Mouse (Mus musculus) right cerebral cortex, postnatal 14 days (tissue): ENCODE results near the gene Cfap44.

Source experiments
- DNase-seq: peaks from one replicate; pipeline ENCODE4 v3.0.0; 2022

Cfap44 gene

DNA sequence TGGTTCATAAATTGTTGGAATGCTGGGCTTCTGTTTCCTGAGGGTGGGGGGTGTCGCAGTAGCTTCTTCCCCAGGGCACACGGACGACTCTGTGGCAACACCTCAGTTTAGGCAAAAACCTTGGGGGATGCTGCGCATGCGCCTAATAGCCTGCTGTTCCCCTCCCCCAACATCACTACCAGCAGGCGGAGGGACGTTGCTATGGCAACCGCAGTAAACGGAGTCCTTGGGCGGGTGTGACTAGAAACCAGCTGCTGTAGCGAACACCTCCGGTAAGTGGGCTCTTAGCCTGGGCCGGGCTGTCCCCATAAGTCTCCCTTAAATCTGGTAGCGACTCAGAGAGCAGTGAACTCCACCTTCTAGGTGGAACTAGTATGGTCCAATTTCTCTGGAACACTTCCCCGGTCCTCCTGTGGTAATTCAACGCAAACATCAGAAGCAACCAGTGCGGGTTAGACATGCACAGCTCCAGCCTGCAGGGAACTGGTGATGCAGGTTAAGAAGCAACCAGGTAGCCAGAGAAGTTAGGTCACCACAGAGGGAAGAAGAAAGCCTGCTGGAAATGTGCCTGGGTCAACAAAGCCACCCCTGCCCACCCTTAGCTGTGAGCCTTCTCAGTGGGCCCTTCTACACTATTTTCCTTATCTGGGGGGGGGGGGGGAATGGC lies at the start of gene Cfap44:
Gene Cfap44, plus strand, starts transcription at position 220 of the 667 bp plus-strand sequence.
- peak; percentile 90 for DNase-seq

DNA sequence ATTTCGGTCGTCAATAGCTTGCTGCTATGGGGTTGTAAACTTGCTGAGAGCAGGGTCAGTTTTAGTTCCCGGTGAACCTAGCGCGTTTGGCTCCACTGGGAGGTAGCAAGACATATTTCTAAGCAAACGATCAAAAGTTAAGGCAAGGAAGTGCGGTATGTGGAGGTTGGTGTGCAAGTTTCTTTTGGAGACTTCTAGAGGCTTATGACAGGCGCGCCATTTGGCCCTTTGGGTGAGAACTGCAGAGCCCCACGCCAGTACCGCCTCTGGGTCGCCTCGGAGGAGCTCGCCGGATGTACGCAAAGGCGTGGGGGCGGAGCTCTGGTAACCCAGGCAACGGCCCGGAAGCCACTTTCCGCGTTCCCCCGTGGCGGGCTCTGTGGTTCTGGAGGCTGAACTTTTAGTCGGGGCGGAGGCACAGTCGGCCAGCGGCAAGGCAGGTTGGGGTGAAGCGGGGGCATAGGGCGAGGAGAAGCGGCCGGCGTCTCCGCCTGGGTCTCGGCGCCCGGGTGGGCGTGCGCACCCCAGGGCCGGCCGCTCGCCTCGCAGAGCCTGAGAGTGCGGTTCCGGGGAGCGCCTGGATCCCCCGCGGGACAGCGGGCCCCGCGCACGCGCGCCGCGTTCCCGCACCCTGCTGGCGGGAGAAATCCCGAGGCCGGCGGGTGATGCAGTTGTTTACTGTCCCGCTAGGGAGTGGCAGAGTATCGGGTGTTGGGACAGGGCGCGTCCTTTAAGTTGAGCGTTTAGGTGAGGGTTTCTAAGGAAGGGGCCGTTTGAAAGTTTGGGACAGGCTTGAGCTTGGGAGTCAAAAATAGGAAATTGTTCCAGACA lies 47.3 kb upstream of the Cfap44 start, which contains the start of gene Spice1:
Gene Spice1, plus strand, starts transcription at position 51 of the 831 bp plus-strand sequence.
- peak; percentile 97 for DNase-seq

DNA sequence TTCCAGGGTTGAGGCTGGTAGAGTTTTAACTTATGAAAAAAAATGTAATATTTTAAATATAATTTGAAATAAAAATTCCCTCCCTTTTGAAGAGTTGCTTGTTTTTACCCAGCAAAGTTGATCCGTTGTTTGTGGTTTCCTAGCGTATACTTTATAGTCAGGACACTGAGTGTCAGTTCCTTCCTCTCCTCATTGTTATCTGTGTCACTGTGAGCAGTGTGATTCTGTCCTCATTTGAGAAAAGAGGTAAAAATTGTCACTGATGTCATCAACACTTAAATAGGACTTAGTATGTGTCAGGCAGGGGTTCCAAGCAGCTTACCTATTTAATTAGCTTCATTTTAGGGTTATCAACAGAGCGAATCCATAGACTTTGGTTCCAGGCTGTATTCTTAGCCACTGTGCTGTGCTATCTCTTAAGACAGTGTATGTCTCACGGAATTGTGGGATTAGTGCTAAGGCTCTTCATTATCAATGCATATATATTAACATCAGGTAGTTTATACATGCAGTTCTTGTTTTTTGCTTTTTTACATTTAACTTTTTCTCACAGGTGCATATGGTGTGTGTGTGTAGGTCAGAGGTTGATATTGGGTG lies 44.7 kb upstream of the Cfap44 start:
- DNase-seq: no peak

DNA sequence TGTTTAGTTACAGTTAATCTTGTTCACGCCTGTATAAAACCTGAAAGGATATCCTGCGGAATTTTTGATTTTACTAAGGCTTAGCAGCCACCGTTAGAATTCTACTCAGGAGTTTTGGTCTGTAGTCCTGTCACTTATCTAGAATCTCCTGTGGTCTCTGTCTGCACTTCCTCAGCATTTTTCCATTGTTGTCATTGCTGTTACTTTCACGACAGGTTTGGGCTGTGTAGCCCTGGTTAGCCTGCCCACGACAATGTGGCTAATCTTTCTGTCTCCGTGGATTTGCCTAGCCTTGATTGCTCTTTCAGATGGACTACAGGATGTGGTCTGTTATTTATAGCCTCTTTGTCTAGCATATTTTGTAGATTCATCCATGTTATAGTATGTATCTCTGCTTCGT lies 38.3 kb upstream of the Cfap44 start:
- DNase-seq: no peak

DNA sequence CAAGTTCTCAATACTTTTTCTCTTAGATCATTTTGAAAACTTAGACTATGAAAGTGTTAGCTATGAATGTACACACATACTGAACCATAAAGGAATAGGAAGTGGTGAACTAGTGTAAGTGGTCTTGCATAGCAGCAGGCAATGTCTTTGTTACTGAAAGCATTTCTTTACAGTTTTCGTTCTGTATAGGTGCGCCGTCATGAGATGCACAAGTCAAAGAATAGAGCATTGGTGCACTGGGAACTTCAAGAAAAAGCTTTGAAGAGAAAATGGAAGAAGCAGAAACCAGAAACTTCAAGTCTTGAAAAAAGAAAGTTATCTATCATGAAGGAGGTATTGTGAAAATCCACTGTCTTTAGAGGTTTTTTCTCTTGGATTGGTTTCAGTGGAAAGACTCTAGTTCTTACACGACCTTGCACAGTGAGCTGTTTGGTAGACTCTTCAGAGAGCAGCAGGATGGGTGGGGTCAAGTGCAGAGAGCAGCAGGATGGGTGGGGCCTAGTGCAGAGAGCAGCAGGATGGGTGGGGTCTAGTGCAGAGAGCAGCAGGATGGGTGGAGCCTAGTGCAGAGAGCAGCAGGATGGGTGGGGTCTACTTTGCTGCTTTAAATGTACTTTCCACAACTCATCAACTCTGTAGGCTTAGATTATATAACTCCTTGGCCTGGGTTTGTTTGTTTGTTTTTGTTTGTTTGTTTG lies 36.9 kb upstream of the Cfap44 start:
- DNase-seq: no peak

DNA sequence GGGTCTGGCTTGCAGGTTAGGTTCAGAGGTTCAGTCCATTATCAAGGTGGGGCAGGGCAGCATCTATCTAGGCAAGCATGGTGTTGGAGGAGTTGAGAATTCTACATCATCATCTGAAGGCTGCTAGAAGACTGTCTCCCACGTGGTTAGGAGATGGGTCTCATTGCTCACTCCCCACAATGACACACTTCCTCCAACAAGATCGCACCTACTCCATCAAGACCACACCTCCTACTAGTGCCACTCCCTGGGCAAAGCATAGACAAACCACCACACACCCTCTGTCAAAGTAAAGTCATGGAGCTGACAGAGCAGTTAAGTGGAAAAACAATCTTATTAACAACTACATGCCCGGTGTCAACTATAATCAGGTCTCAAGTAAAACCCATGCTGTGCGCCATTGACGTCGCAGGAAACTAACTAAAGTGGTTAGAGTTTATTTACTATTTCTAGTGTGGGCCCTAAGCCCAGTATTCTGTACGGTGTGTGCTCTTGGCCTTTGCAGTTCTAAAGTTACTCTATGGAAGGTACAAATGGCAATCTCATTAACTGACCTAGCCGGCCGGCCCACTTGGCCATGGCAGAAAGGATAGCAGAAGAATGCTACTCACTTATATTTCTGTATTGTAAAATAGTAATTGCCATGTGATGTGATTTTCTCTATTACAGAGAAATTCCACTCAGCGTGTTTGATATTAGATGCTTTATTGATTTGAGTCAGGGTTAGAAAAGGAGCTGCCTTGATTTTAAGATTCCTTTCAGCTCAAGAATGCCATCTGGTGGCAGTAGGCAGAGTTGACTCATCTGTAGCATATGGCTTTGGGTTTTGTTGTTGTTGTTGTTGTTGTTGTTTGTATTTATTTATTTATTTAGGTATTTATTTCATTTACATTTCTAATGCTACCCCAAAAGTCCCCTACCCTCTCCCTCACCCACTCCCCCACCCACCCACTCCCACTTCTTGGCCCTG lies 32.4 kb upstream of the Cfap44 start:
- no peak for DNase-seq

DNA sequence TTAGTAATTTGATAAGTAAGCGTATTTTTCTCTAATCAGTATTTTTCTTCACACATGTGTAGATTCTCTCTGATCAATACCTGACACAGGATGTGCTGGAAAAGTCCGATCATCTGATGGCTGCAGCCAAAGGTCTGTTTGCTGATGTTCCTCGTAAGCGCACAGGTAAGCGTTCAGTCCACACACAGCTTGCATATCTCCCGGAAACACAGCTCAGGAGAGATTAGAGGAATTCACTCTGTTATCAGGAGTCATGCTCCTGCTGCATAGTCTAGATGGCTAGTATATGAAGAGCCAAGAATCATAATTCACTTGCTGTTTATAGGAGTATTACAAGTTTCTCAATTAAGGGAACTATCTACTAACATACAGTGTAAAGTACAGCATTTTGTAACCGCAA lies 29.1 kb upstream of the Cfap44 start:
- no peak for DNase-seq

DNA sequence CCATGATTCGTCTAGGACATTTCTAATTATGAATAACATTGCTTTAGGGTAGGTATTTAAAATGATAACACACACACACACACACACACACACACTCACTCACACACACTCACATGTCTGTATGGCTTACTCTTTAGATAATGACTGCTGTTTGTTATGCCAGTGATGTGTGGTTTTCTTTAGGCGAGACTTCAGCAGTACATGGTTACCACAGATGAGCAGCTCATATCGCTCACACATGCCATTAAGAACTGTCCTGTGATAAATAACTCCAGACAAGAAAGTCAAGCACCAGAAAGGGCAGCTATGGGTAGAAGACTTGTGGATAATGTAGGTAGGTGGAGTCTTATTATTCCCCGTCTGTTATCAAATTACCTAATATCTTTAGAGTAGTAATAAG lies 19.1 kb upstream of the Cfap44 start:
- no peak for DNase-seq

DNA sequence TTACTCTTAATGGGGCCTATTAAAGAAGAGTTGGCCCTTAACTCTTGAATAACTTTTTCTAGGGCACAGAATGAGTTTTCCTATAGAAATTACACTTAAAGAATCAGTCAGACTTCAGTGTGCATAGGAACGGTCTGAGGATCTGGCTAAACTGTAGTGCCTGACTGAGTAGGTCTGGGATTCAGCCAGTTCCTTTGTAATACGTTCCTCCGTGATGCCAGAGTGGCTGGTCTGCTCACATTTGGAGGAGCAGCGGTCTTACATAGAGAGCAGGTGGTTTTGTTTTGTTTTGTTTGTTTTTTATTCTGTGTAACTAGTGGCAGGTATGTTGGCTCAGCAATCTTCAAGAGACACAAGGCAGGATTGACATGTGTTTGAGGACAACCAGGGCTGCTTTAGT lies 14.6 kb upstream of the Cfap44 start:
- DNase-seq: no peak

DNA sequence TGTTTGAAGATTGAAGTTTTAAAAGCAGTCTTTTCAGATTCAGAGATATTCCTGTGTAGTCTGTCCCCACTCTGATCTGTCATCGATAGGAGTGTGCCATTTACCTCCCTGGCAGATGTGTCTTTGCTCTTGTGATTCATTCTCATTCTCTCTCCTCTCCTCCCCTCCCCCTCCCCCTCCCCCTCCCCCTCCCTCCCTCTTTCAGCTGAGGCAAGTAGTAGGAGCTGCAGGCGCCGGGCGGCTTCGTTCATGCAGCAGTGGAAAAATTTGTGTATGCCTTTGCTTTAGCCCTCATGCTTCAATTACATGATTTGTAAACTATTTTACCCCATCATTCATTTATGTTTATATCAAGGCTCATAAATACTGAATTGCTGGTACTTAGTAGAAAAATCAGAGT lies 13.0 kb upstream of the Cfap44 start:
- no peak for DNase-seq

DNA sequence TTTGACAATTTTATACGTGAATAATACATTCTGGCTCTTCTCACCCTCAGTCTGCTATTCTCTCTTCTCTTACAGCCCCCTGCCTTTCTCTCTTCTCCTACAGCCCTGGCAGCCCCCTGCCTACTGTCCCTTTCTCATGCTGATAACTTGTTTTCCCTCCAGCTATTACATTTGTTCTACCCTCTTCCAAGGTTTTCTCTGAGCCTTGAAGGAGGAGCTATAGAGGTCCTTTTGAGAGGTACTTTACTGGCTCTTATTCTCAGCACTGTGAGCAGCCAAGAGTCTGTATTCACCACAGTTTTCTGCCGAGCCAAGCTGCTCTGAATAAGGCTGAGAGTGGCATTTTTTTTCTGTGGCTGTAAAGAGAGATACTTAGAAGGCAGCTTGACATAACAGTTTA lies 11.0 kb upstream of the Cfap44 start:
- DNase-seq: no peak

DNA sequence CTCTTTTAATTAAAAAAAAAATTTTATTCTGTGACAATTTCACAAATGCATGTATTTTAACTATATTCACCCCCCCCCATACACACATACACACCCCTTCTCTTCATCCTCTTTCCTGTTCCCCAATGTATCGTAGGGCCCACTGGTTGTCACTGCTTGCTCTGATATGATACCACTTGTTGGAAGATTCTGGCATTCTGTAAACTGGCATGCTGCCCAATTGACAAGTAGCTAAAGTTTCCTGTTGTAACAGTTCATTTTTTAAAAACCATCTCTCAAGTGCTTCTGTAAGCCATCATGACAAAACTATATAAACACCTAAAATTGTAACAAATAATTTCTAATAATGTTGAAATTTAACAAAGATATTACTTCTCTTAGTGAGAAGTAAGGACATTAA lies 10.3 kb upstream of the Cfap44 start:
- no peak for DNase-seq

DNA sequence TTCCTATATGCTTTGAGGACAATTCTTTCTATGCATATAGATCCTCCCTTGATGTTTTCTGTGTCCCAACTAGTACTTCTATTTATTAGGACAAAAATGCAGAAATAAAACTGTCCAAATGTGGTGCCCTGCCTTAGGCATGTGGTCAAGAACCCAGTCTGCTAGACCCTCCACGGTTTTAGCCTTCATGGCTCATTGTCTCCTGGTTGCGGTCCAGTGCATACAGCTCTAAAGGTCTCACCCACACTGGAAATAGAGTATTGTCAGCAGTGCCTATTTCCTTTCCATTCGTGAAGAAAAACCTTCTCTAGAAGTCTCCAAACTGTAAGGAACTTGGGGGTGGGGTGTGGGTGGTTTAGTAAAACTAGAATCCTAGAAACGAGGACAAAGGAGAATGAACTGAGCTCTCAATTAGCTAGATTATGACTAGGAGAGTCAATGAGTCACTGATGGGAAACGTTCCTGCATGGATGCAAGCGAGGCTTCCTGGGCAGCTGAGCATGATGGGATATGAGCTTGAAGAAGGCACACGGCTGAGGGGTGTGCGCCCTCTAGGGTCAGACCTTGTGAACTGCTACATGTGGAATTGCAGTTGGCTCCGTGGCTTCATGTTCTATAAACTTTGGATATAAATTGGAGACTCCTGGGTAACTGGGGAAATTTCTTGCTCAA lies 2.6 kb upstream of the Cfap44 start:
- DNase-seq: peak; percentile 57

DNA sequence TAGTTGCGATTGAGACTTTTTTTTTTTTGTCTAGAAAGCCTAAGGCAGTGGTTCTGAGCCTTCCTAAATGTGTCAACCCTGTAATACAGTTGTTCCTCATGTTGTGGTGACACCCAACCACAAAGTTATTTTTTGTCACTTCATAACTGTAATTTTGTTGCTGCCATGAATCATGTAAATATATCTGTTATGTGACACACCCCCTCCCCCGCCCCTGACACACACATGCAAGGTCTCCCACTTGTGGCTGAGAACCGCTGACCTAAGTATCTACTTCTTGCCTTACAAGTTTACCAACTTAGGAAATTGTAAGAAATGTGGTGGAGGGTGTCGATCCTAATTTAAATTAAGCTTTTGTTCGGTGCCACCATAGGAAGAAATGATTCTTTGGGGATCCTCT lies 10.3 kb downstream of the Cfap44 start:
- no peak for DNase-seq

DNA sequence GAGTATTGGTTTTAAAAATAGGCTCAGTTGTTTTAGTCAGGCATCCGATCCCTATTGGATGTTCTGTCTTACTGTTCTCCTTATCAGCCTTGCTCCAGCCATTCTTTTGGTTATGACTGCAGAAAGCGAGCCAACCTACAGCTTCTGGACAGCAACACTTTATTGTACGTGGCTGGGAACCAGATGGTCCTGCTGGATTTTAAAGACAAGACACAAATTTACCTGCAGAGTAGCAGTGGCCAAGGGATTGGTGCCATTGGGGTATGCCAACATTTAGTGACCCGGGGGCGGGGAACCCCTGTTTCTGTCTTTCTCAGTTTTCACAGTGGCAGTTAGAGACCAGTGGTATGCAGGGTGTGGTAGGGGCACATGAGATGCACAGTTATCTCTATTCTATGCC lies 12.6 kb downstream of the Cfap44 start:
- DNase-seq: no peak

DNA sequence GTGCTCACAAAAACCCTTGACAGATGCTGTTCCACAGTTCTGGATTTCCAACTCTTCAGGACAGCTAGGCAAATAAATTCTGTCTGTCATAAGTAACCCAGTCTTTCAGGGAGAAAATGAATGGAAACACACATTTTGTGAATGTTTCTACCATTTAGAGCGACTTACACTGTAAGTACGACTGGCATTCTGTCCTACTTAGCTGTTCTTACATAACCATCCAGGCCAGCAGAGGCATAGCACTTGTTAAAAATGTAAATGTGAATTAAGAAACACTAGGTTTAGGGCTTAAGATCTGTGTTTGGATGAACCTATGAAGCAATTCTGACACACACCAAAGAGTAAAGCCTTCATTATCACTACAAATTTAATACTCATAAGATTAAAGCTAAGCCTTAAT lies 13.7 kb downstream of the Cfap44 start:
- no peak for DNase-seq

DNA sequence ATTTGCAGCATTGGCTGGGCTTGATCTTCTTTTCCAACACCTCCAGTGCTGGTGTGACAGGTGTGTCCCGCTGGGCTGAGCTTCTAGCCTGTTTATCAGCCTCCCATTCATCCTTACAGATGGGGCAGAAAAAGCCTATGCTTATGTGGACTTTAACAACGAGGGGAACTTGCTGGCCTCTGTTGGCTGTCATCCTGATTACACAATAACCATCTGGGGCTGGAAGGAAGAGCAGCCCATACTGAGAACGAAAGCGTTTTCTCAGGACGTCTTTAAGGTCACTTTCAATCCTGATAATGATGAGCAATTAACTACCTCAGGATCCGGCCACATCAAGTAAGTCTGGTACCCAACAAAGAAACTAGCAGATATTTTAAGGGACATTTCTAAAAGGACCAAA lies 15.6 kb downstream of the Cfap44 start:
- no peak for DNase-seq

DNA sequence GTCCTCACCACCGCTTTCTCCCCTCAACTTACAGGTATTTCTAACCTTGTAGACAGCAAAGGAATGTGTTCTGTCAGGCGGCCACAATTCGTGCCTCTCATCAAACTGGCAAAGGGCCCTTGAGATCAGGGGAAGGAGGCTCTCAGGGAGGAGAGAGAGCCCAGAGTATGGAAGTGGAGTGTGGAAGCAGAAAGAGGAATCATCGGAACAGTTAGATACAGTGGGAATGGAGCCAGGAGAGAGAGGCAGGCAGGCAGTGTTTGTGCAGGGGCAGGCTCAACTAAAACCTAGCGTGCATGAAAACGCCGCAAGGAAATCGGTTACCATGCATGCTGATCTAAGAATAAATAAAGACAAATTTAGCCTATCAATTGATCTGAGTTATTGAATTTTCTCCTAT lies 23.0 kb downstream of the Cfap44 start:
- peak; percentile 11 for DNase-seq

DNA sequence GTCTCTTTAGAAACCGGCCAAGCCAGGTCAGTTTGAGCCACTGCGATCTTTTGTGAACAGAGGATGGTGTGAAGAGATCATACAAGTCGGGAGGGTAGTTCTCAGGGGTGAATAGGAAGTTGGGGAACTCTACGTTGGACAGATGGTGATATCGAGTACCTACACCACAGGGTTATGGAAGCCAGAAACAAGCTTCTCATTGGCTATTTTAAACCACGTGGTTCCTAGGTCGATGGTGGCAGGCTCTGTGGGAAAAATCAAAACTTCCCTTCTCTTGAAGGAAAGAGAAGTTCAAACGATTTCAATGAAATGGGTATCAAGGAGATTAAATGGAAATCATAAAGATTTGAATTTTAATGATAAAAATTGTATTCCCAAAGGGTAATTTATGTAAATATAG lies 27.1 kb downstream of the Cfap44 start:
- DNase-seq: no peak

DNA sequence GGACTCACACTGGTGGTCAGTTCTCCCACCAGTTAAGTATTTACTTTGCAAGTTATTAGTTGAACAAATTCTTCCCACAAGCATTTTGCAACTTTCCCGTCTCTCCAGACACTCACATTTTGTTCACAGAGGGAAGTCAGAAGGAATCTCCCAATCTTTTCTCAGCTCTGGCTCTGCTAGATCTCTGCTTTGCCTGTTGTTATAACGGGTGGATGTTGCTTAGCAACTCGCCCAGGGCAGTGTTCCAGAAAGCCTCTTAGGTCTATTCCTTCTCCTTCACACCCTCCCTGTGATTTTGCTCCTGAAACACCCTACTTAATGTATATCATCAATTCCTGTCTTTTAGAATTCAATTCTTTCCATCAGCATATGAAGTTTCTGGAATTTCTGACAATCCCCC lies 28.9 kb downstream of the Cfap44 start:
- peak; percentile 77 for DNase-seq

DNA sequence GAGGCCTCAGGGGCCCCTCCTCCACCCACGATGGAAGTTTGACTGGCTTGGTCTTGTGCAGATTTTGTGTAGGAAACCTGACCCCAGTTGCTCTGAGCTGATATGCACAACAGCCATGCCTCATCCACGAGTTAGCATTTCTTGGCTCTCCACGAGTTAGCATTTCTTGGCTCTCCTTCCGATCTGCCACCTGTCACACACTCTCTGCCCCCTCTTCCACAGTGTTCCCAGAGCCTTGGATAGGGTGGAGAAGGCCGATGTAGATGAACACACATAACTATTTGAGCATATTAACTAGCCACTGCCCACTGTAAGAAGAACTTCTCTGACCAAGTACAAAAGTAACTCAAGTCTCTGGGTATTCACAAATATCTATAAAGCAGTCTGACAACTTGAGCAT lies 33.9 kb downstream of the Cfap44 start:
- no peak for DNase-seq

DNA sequence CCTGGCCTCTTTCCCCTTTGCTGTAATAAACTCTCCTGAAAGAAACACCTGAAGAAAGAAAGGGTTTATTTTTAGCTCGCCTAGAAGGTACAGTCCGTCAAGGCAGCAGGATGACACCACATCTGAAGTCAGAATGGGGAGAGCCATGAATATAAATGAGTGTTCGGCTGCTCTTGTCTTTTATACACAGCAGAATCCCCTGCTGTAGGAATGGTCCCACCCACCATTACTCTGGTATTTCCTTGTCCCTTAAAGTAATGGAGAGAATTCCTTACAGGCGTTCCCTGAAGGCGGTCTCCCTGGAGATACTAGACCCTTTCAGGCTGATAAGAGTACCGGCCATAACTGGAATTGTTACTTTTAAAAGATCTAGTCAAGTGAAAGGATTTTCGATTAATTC lies 35.4 kb downstream of the Cfap44 start:
- no peak for DNase-seq
